Mouse (Mus musculus) CH12.LX (cell line): ENCODE measurements around the gene Hsf5. TPM values are rescaled to one million over a fixed set of nuclear protein-coding genes. Genes with fewer than 3 reads are reported as not detected.

Source experiments
- DNase-seq: peaks from one replicate; pipeline ENCODE4 v3.0.0-alpha.2; 2013; ENCODE audit errors: extremely low read depth
- H3K27ac ChIP-seq: 2 replicates; pipeline ENCODE4 v1.5.1; 2012; ENCODE audit warnings: low read depth, mild to moderate bottlenecking, control low read depth, moderate library complexity; ENCODE audit not compliant: insufficient read depth
- H3K27me3 ChIP-seq: replicated peaks from 2 replicates; pipeline ENCODE3; 2012; ENCODE audit warnings: inconsistent platforms
- H3K36me3 ChIP-seq, 2 experiments: replicated peaks in 1 of 2; 2 replicates each; pipeline versions ENCODE3 to v1.6.1; 2012; ENCODE audit warnings: inconsistent platforms in 1 of 2, low read length in 1 of 2, mild to moderate bottlenecking in 1 of 2, mixed read lengths in 1 of 2, moderate library complexity in 1 of 2; ENCODE audit not compliant: control insufficient read depth in 1 of 2, insufficient read depth in 1 of 2
- H3K4me1 ChIP-seq, 2 experiments: 2 replicates each; pipeline ENCODE4 v1.6.1; 2012; ENCODE audit warnings: inconsistent platforms in 1 of 2, moderate library complexity in 1 of 2; ENCODE audit not compliant: insufficient read depth in 2 of 2, control insufficient read depth in 1 of 2
- H3K4me2 ChIP-seq: 2 replicates; pipeline ENCODE4 v1.6.1; 2012; ENCODE audit warnings: low read depth, mild to moderate bottlenecking, control low read depth; ENCODE audit not compliant: poor library complexity, insufficient read depth, severe bottlenecking
- H3K4me3 ChIP-seq, 3 experiments: fragments of 150-350 bp in 1 of 3; sonication (generic) in 1 of 3; replicated peaks in 1 of 3; 2 replicates each; pipeline versions ENCODE3 to v1.5.1; 2011 to 2012; ENCODE audit warnings: low read depth in 2 of 3, low read length in 2 of 3, mild to moderate bottlenecking in 2 of 3, moderate library complexity in 2 of 3, control low read depth in 1 of 3, improper control_type of control experiment in 1 of 3, inconsistent platforms in 1 of 3, mixed read lengths in 1 of 3; ENCODE audit not compliant: poor library complexity in 1 of 3
- H3K79me2 ChIP-seq: replicated peaks from 2 replicates; pipeline ENCODE4 v1.6.1; 2012; ENCODE audit warnings: mild to moderate bottlenecking, moderate library complexity; ENCODE audit not compliant: control insufficient read depth, poor library complexity, insufficient read depth, severe bottlenecking; ENCODE audit errors: extremely low read depth
- H3K9ac ChIP-seq: 2 replicates; pipeline ENCODE4 v1.6.1; 2012; ENCODE audit warnings: low read depth, mild to moderate bottlenecking, control low read depth, moderate library complexity; ENCODE audit not compliant: insufficient read depth
- H3K9me3 ChIP-seq: replicated peaks from 2 replicates; pipeline ENCODE3; 2012; ENCODE audit warnings: low read length, inconsistent platforms, mixed read lengths
- BHLHE40 ChIP-seq: IDR thresholded peaks from 2 replicates; pipeline ENCODE4 v1.6.1; 2011; ENCODE audit warnings: mild to moderate bottlenecking, low read depth, low read length, improper control_type of control experiment
- CHD1 ChIP-seq: IDR thresholded peaks from 2 replicates; pipeline ENCODE4 v1.6.1; 2012; ENCODE audit warnings: low read depth, low read length, improper control_type of control experiment, inconsistent platforms
- CHD2 ChIP-seq: IDR thresholded peaks from 2 replicates; pipeline ENCODE4 v1.6.1; 2011; ENCODE audit warnings: low read length, improper control_type of control experiment
- CTCF ChIP-seq, 2 experiments: IDR thresholded peaks in 1 of 2; conservative IDR thresholded peaks in 1 of 2; 2 replicates each; pipeline ENCODE4 v1.5.1; 2011 to 2012; ENCODE audit warnings: low read depth in 2 of 2, low read length in 2 of 2, improper control_type of control experiment in 1 of 2, inconsistent platforms in 1 of 2, mild to moderate bottlenecking in 1 of 2, moderate library complexity in 1 of 2
- E2F4 ChIP-seq: IDR thresholded peaks from 2 replicates; pipeline ENCODE4 v1.6.1; 2011; ENCODE audit warnings: low read depth, low read length, improper control_type of control experiment; ENCODE audit not compliant: insufficient replicate concordance
- ELF1 ChIP-seq: IDR thresholded peaks from 2 replicates; pipeline ENCODE4 v1.6.1; 2014; ENCODE audit warnings: low read depth, mild to moderate bottlenecking, inconsistent platforms, low read length, improper control_type of control experiment
- GABPA ChIP-seq: IDR thresholded peaks from 2 replicates; pipeline ENCODE4 v1.6.1; 2012; ENCODE audit warnings: low read depth, low read length, improper control_type of control experiment, inconsistent platforms; ENCODE audit not compliant: insufficient replicate concordance
- HCFC1 ChIP-seq: IDR thresholded peaks from 2 replicates; pipeline ENCODE4 v1.6.1; 2012; ENCODE audit warnings: low read depth, mild to moderate bottlenecking, inconsistent platforms, low read length, improper control_type of control experiment
- IRF4 ChIP-seq: IDR thresholded peaks from 2 replicates; pipeline ENCODE4 v1.6.1; 2014; ENCODE audit warnings: low read depth, mild to moderate bottlenecking, inconsistent platforms, low read length, improper control_type of control experiment
- JUN ChIP-seq: IDR thresholded peaks from 2 replicates; pipeline ENCODE4 v1.6.1; 2011; ENCODE audit warnings: low read depth, mild to moderate bottlenecking, low read length, improper control_type of control experiment, moderate library complexity; ENCODE audit not compliant: insufficient read depth
- JUND ChIP-seq: conservative IDR thresholded peaks from 2 replicates; pipeline ENCODE4 v1.6.1; 2011; ENCODE audit warnings: low read depth, low read length, improper control_type of control experiment
- KAT2A ChIP-seq: IDR thresholded peaks from 2 replicates; pipeline ENCODE4 v1.6.1; 2012; ENCODE audit warnings: low read length, improper control_type of control experiment, inconsistent platforms; ENCODE audit not compliant: insufficient replicate concordance
- MAZ ChIP-seq: IDR thresholded peaks from 2 replicates; pipeline ENCODE4 v1.6.1; 2012; ENCODE audit warnings: low read depth, mild to moderate bottlenecking, inconsistent platforms, low read length, improper control_type of control experiment, moderate library complexity
- MEF2A ChIP-seq: IDR thresholded peaks from 2 replicates; pipeline ENCODE4 v1.6.1; 2014; ENCODE audit warnings: low read depth, mild to moderate bottlenecking, inconsistent platforms, low read length, improper control_type of control experiment, borderline replicate concordance
- MXI1 ChIP-seq: IDR thresholded peaks from 2 replicates; pipeline ENCODE4 v1.6.1; 2011; ENCODE audit warnings: mild to moderate bottlenecking, low read depth, low read length, improper control_type of control experiment
- MYC ChIP-seq: IDR thresholded peaks from 2 replicates; pipeline ENCODE4 v1.6.1; 2011; ENCODE audit warnings: low read depth, mild to moderate bottlenecking, improper control_type of control experiment, low read length
- NELFE ChIP-seq: IDR thresholded peaks from 2 replicates; pipeline ENCODE4 v1.6.1; 2011; ENCODE audit warnings: low read depth, low read length, improper control_type of control experiment
- NRF1 ChIP-seq: IDR thresholded peaks from 2 replicates; pipeline ENCODE4 v1.6.1; 2014; ENCODE audit warnings: low read depth, mild to moderate bottlenecking, inconsistent platforms, low read length, improper control_type of control experiment, moderate library complexity
- PAX5 ChIP-seq: IDR thresholded peaks from 2 replicates; pipeline ENCODE4 v1.6.1; 2012; ENCODE audit warnings: low read length, inconsistent platforms, mixed read lengths
- POLR2A ChIP-seq: IDR thresholded peaks from 2 replicates; pipeline ENCODE4 v1.6.1; 2011; ENCODE audit warnings: low read depth, mild to moderate bottlenecking, improper control_type of control experiment, low read length
- POLR2AphosphoS2 ChIP-seq: IDR thresholded peaks from 2 replicates; pipeline ENCODE4 v1.6.1; 2011; ENCODE audit warnings: low read depth, low read length, improper control_type of control experiment
- RAD21 ChIP-seq: IDR thresholded peaks from 2 replicates; pipeline ENCODE4 v1.6.1; 2011; ENCODE audit warnings: low read depth, mild to moderate bottlenecking, low read length, improper control_type of control experiment, moderate library complexity
- RCOR1 ChIP-seq: conservative IDR thresholded peaks from 2 replicates; pipeline ENCODE4 v1.6.1; 2012; ENCODE audit warnings: low read depth, mild to moderate bottlenecking, inconsistent platforms, low read length, improper control_type of control experiment
- SMC3 ChIP-seq: IDR thresholded peaks from 2 replicates; pipeline ENCODE4 v1.6.1; 2011; ENCODE audit warnings: low read depth, low read length, improper control_type of control experiment
- TBP ChIP-seq: conservative IDR thresholded peaks from 2 replicates; pipeline ENCODE4 v1.6.1; 2011; ENCODE audit warnings: low read depth, low read length, improper control_type of control experiment
- UBTF ChIP-seq: IDR thresholded peaks from 2 replicates; pipeline ENCODE4 v1.6.1; 2012; ENCODE audit warnings: low read depth, mild to moderate bottlenecking, inconsistent platforms, low read length, improper control_type of control experiment, moderate library complexity
- USF1 ChIP-seq: IDR thresholded peaks from 2 replicates; pipeline ENCODE4 v1.6.1; 2014; ENCODE audit warnings: low read depth, mild to moderate bottlenecking, inconsistent platforms, low read length, improper control_type of control experiment
- USF2 ChIP-seq: conservative IDR thresholded peaks from 2 replicates; pipeline ENCODE4 v1.6.1; 2011; ENCODE audit warnings: low read depth, low read length, improper control_type of control experiment
- ZC3H11A ChIP-seq: IDR thresholded peaks from 2 replicates; pipeline ENCODE4 v1.6.1; 2012; ENCODE audit warnings: low read depth, mild to moderate bottlenecking, inconsistent platforms, low read length, improper control_type of control experiment
- ZMIZ1 ChIP-seq: IDR thresholded peaks from 2 replicates; pipeline ENCODE4 v1.6.1; 2012; ENCODE audit warnings: low read depth, mild to moderate bottlenecking, inconsistent platforms, low read length, improper control_type of control experiment
- ZNF384 ChIP-seq: IDR thresholded peaks from 2 replicates; pipeline ENCODE4 v1.6.1; 2012; ENCODE audit warnings: low read depth, low read length, improper control_type of control experiment, inconsistent platforms
- dilution Hi-C: fragments of 300-500 bp; cut with MboI; formaldehyde crosslinking; loops from 2 replicates; pipeline ENCODE4 v1.14.3; 2020; ENCODE audit warnings: low sequenced_read_pairs; ENCODE audit not compliant: extremely low pct_unique_long_range_greater_than_20kb, extremely low pct_ligation_motif_present
- in situ Hi-C: fragments of 300-500 bp; cut with MboI; formaldehyde crosslinking; loops from 3 replicates; pipeline ENCODE4 v1.14.3; 2019; ENCODE audit warnings: low sequenced_read_pairs, low pct_ligation_motif_present, low pct_unique_long_range_greater_than_20kb, mixed read lengths
- polyA plus RNA-seq: library from polyadenylated mRNA; unstranded; fragments of >175 nt; gene quantifications from 2 replicates; pipeline ENCODE4 v1.2.1, GENCODE M21; 2012; ENCODE audit warnings: low read depth; ENCODE audit not compliant: insufficient read length
- total RNA-seq, 2 experiments: library from RNA; depleted of rRNA; stranded (reverse); fragments of 300-350 nt in 1 of 2; fragments of >200 nt in 1 of 2; gene quantifications; 2 replicates each; pipeline ENCODE4 v1.2.3; 2012 to 2014

The Hsf5 gene
- total and polyA plus RNA-seq, 3 experiments: 0.04 TPM; not detected in 2

GRCm38 (mm10) chr11:87666256-87667035 is 49.5 kb downstream of the Hsf5 start (continued):
- peak; percentile 85; the same call in 1 of the 2 replicates for TF ChIP-seq UBTF
- TF ChIP-seq ZC3H11A: no peak
- no peak for TF ChIP-seq POLR2AphosphoS2
- no peak for TF ChIP-seq KAT2A
- 0 out of 2 replicates have a peak, but pooled peaks have one; percentile 5 for TF ChIP-seq SMC3
- TF ChIP-seq MAZ: 0 out of 2 replicates have a peak, but pooled peaks have one; percentile 22
- TF ChIP-seq USF1: no peak
- TF ChIP-seq BHLHE40: peak; percentile 40; the same call in 1 of the 2 replicates
- TF ChIP-seq GABPA: no peak
- TF ChIP-seq IRF4: no peak; the same call in 1 of the 2 replicates
- TF ChIP-seq JUN: no peak
- peak; percentile 62; the same call in 1 of the 2 replicates for TF ChIP-seq MYC

- peaks cover 88% of the 10 kb centered on the region for H3K79me2 ChIP-seq
- in situ Hi-C loops: no loop called here
- peak overlapping the region; percentile 41 to 80 (median 60) for H3K4me3 ChIP-seq
- no peak for DNase-seq
- dilution Hi-C loops: no loop called here
- peaks cover 3 to 32% of the 10 kb centered on the region in 2 experiments for H3K36me3 ChIP-seq
- peaks cover 2% of the 10 kb centered on the region for H3K9me3 ChIP-seq
- peak overlapping the region; percentile 65 for H3K27ac ChIP-seq
- peak overlapping the region; percentile 99 for H3K4me2 ChIP-seq
- no peaks in the 10 kb centered on the region for H3K27me3 ChIP-seq
- peaks cover 6 to 42% of the 10 kb centered on the region in 2 experiments for H3K4me1 ChIP-seq
- H3K9ac ChIP-seq: peak overlapping the region; percentile 93
- peak; percentile 27; the same call in 1 of the 2 replicates for TF ChIP-seq ZNF384
- 0 out of 2 replicates have a peak, but pooled peaks have one; percentile 26 for TF ChIP-seq IRF4
- TF ChIP-seq JUND: no peak
- TF ChIP-seq POLR2AphosphoS2: no peak
- TF ChIP-seq E2F4: no peak
- 0 out of 2 replicates have a peak, but pooled peaks have one; percentile 59 for TF ChIP-seq ELF1
- no peak for TF ChIP-seq MEF2A
- TF ChIP-seq POLR2A: no peak
- no peak for TF ChIP-seq USF2
- TF ChIP-seq GABPA: no peak
- TF ChIP-seq MAZ: 0 out of 2 replicates have a peak, but pooled peaks have one; percentile 36
- TF ChIP-seq MXI1: peak; percentile 60; the same call in 1 of the 2 replicates
- TF ChIP-seq MYC: no peak
- TF ChIP-seq HCFC1: no peak
- TF ChIP-seq CHD1: peak; percentile 95
- no peak for TF ChIP-seq SMC3
- TF ChIP-seq RAD21: no peak
- TF ChIP-seq RCOR1: no peak
- TF ChIP-seq NELFE: no peak
- no peak for TF ChIP-seq JUN
- no peak for TF ChIP-seq USF1
- TF ChIP-seq PAX5: no peak
- TF ChIP-seq ZMIZ1: no peak
- TF ChIP-seq CTCF (conservative IDR thresholded peaks at IDR 0.05 in 1 of 2, IDR thresholded peaks at IDR 0.05 in 1 of 2; ENCODE audit: low read depth in 2 of 2, low read length in 2 of 2): no peak
- TF ChIP-seq CHD2: no peak
- TF ChIP-seq TBP: no peak
- TF ChIP-seq NRF1: no peak
These were observed 50.4 kb downstream of the Hsf5 start for GRCm38 (mm10) chr11:87667107-87668090.
